Mouse (Mus musculus) liver, adult 10 weeks (tissue): Measurements from ENCODE around the gene Ltbp3. TPM values are rescaled to one million over a fixed set of nuclear protein-coding genes. Genes with fewer than 3 reads are reported as not detected.

ENCODE experiments used
- polyA plus RNA-seq: library from polyadenylated mRNA; stranded (reverse); fragments of 350-450 nt; fragmentation: Illumina TruSeq; extraction: RNeasy Lipid Tissue Mini Kit (QIAGEN cat#74804); gene quantifications from one replicate; pipeline ENCODE4 v1.2.3, GENCODE M21; 2014; ENCODE audit warnings: low read depth, low replicate concordance

Ltbp3 gene
- 0.32 TPM for polyA plus RNA-seq

GRCm38 (mm10) chr19:5740320-5741317 is at the start of gene Ltbp3:
Ltbp3 (plus strand) TSS chr19:5740904.

GRCm38 (mm10) chr19:5704163-5704800 is 36.4 kb upstream of the Ltbp3 start, which contains the start of gene Kcnk7:
Kcnk7 (plus strand) TSS chr19:5704367.

GRCm38 (mm10) chr19:5725767-5726515 is 14.8 kb upstream of the Ltbp3 start, which contains the start of gene Ehbp1l1:
Ehbp1l1 (minus strand) TSS chr19:5726317.

GRCm38 (mm10) chr19:5729444-5729815 is 11.3 kb upstream of the Ltbp3 start, which contains the start of gene Fam89b:
Fam89b (minus strand) TSS chr19:5729653.

GRCm38 (mm10) chr19:5770925-5771860 is 30.5 kb downstream of the Ltbp3 start, which contains the start of gene Scyl1:
Scyl1 (minus strand) TSS chr19:5771419.

Other genes starting within 250 kb of the Ltbp3 start
- gene 1700020D05Rik, start 237.1 kb upstream of the Ltbp3 start, polyA plus RNA-seq = not detected
- 0.64 TPM for gene Snx32, start 230.4 kb upstream of the Ltbp3 start, polyA plus RNA-seq
- gene Ovol1, start 180.3 kb upstream of the Ltbp3 start, polyA plus RNA-seq = not detected
- gene Ap5b1, start 172.9 kb upstream of the Ltbp3 start, polyA plus RNA-seq = not detected
- 3.4 TPM for gene Rnaseh2c, start 139.0 kb upstream of the Ltbp3 start, polyA plus RNA-seq
- 7.2 TPM for gene Kat5, start 130.7 kb upstream of the Ltbp3 start, polyA plus RNA-seq
- 2.4 TPM for gene Rela, start 103.4 kb upstream of the Ltbp3 start, polyA plus RNA-seq
- 0.16 TPM for gene Sipa1, start 77.2 kb upstream of the Ltbp3 start, polyA plus RNA-seq
- gene Map3k11, start 52.2 kb upstream of the Ltbp3 start, polyA plus RNA-seq = 0.16 TPM
- gene Pcnx3, start 52.0 kb upstream of the Ltbp3 start, polyA plus RNA-seq = 0.37 TPM
- gene Kcnk7, start 36.5 kb upstream of the Ltbp3 start, polyA plus RNA-seq = not detected
- 0.69 TPM for gene Ehbp1l1, start 14.6 kb upstream of the Ltbp3 start, polyA plus RNA-seq
- gene Fam89b, start 11.3 kb upstream of the Ltbp3 start, polyA plus RNA-seq = 0.45 TPM
- 1.4 TPM for gene Scyl1, start 30.5 kb downstream of the Ltbp3 start, polyA plus RNA-seq
- 1.5 TPM for gene Frmd8, start 134.4 kb downstream of the Ltbp3 start, polyA plus RNA-seq
- 7.7 TPM for gene Slc25a45, start 136.9 kb downstream of the Ltbp3 start, polyA plus RNA-seq
- gene Tigd3, start 153.2 kb downstream of the Ltbp3 start, polyA plus RNA-seq = not detected
- 7.4 TPM for gene Dpf2, start 172.1 kb downstream of the Ltbp3 start, polyA plus RNA-seq
- 0.56 TPM for gene Cdc42ep2, start 183.9 kb downstream of the Ltbp3 start, polyA plus RNA-seq
- gene Pola2, start 223.3 kb downstream of the Ltbp3 start, polyA plus RNA-seq = 2.9 TPM
- gene Slc22a20, start 245.2 kb downstream of the Ltbp3 start, polyA plus RNA-seq = not detected